Mouse (Mus musculus) ES-E14 (cell line): ENCODE measurements around the gene Abcf2.

Experiments used
- CHD2 ChIP-seq: IDR thresholded peaks from 2 replicates; pipeline ENCODE4 v1.6.1; 2014; ENCODE audit warnings: mild to moderate bottlenecking, low read depth, low read length, inconsistent platforms
- HCFC1 ChIP-seq: IDR thresholded peaks from 2 replicates; pipeline ENCODE4 v1.6.1; 2012; ENCODE audit warnings: low read length, inconsistent platforms, borderline replicate concordance; ENCODE audit not compliant: insufficient read depth
- ZC3H11A ChIP-seq: IDR thresholded peaks from 2 replicates; pipeline ENCODE4 v1.6.1; 2012; ENCODE audit warnings: low read depth, mild to moderate bottlenecking, inconsistent platforms, low read length, borderline replicate concordance

DNA sequence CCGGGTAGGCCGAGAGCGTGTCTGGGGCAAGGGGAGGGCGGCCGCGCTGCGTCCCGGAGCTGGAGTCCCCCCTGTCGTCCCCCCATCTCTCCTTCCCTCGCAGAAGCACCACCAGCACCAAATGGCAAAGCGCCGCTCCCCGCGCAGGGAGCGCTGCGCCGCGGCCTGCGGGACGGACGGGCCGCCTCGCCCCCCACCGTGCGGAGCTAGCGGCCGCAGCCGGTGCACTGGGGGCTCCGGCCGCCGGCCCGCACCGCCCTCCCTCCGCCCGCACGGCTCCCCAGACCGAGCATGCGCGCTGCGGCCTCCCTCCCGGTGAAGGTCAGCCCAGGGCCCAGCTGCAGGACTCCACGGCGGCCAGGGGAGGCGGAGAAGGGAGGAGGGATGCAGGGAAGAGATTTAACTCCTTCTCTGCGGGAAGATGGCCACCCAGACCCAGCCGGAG, 27.4 kb upstream of the Abcf2 start:
- TF ChIP-seq CHD2 (no peak), ZC3H11A (no peak), HCFC1 (no peak)
